Mouse (Mus musculus): ENCODE results near the gene Stxbp3. TPM values are rescaled to one million over a fixed set of nuclear protein-coding genes. Genes with fewer than 3 reads are reported as not detected.

Gene Stxbp3
- polyA plus RNA-seq, 1 experiment from 2014 or later: 44.0 TPM

GRCm38 (mm10) chr3:108759566-108760420 is 80.5 kb downstream of the Stxbp3 start:
- Histone ChIP-seq H3K4me2 (replicated peaks) (no peak overlapping the region), H3K9me3 (replicated peaks) (no peaks in the 10 kb centered on the region), H3K4me1 (peaks cover 46% of the 10 kb centered on the region), H3K27ac (replicated peaks) (peak overlapping the region; percentile 79), H3K4me3 (replicated peaks) (no peak overlapping the region), H3K9ac (no peak overlapping the region), H3K27me3 (no peaks in the 10 kb centered on the region), H3K36me3 (no peaks in the 10 kb centered on the region)
- 45% methylated on average over 11 of the region's 11 CpGs for WGBS
- peak; percentile 69; the same call in 1 of the 2 replicates for ATAC-seq (ENCODE audit: insufficient number of reproducible peaks, low FRiP score, low TSS enrichment, low read depth)

GRCm38 (mm10) chr3:108757570-108757969 is 82.8 kb downstream of the Stxbp3 start:
- Histone ChIP-seq H3K36me3 (no peaks in the 10 kb centered on the region), H3K9me3 (replicated peaks) (no peaks in the 10 kb centered on the region), H3K27ac (replicated peaks) (no peak overlapping the region), H3K4me3 (replicated peaks) (no peak overlapping the region), H3K4me1 (peaks cover 27% of the 10 kb centered on the region), H3K9ac (no peak overlapping the region), H3K27me3 (no peaks in the 10 kb centered on the region), H3K4me2 (replicated peaks) (no peak overlapping the region)
- no peak for ATAC-seq (ENCODE audit: insufficient number of reproducible peaks, low FRiP score, low TSS enrichment, low read depth)
- 79% methylated on average over 9 of the region's 9 CpGs for WGBS

GRCm38 (mm10) chr3:108756131-108756530 is 84.2 kb downstream of the Stxbp3 start:
- no peak for ATAC-seq (ENCODE audit: insufficient number of reproducible peaks, low FRiP score, low TSS enrichment, low read depth)
- H3K4me1 ChIP-seq: peaks cover 32% of the 10 kb centered on the region
- H3K27me3 ChIP-seq: no peaks in the 10 kb centered on the region
- H3K27ac ChIP-seq (replicated peaks): no peak overlapping the region
- H3K36me3 ChIP-seq: no peaks in the 10 kb centered on the region
- H3K4me2 ChIP-seq (replicated peaks): no peak overlapping the region
- no peak overlapping the region for H3K9ac ChIP-seq
- 68% methylated on average over 1 of the region's 1 CpGs for WGBS
- no peaks in the 10 kb centered on the region for H3K9me3 ChIP-seq (replicated peaks)
- H3K4me3 ChIP-seq (replicated peaks): no peak overlapping the region

GRCm38 (mm10) chr3:108755542-108755941 is 84.8 kb downstream of the Stxbp3 start:
- 87% methylated on average over 2 of the region's 2 CpGs for WGBS
- Histone ChIP-seq H3K4me2 (replicated peaks) (no peak overlapping the region), H3K4me1 (peaks cover 30% of the 10 kb centered on the region), H3K9me3 (replicated peaks) (no peaks in the 10 kb centered on the region), H3K36me3 (no peaks in the 10 kb centered on the region), H3K27me3 (no peaks in the 10 kb centered on the region), H3K27ac (replicated peaks) (no peak overlapping the region), H3K4me3 (replicated peaks) (no peak overlapping the region), H3K9ac (no peak overlapping the region)
- ATAC-seq (ENCODE audit: insufficient number of reproducible peaks, low FRiP score, low TSS enrichment, low read depth): no peak

- Histone ChIP-seq H3K27ac (replicated peaks) (no peak overlapping the region), H3K9ac (no peak overlapping the region), H3K9me3 (replicated peaks) (no peaks in the 10 kb centered on the region), H3K4me3 (replicated peaks) (no peak overlapping the region), H3K4me2 (replicated peaks) (no peak overlapping the region), H3K27me3 (no peaks in the 10 kb centered on the region), H3K4me1 (peaks cover 20% of the 10 kb centered on the region), H3K36me3 (no peaks in the 10 kb centered on the region)
- no peak for ATAC-seq (ENCODE audit: insufficient number of reproducible peaks, low FRiP score, low TSS enrichment, low read depth)
- 82% methylated on average over 1 of the region's 1 CpGs for WGBS
Measured at GRCm38 (mm10) chr3:108754541-108754940, 85.8 kb downstream of the Stxbp3 start.

GRCm38 (mm10) chr3:108751691-108752090 is 88.6 kb downstream of the Stxbp3 start:
- Histone ChIP-seq H3K9me3 (replicated peaks) (no peaks in the 10 kb centered on the region), H3K36me3 (no peaks in the 10 kb centered on the region), H3K9ac (no peak overlapping the region), H3K4me1 (peaks cover 11% of the 10 kb centered on the region), H3K4me2 (replicated peaks) (peak overlapping the region; percentile 26; the same call in 1 of the 2 replicates), H3K27ac (replicated peaks) (peak overlapping the region; percentile 76), H3K4me3 (replicated peaks) (no peak overlapping the region), H3K27me3 (no peaks in the 10 kb centered on the region)
- no peak for ATAC-seq (ENCODE audit: insufficient number of reproducible peaks, low FRiP score, low TSS enrichment, low read depth)
- 75% methylated on average over 6 of the region's 6 CpGs for WGBS

GRCm38 (mm10) chr3:108751061-108751460 is 89.3 kb downstream of the Stxbp3 start:
- H3K27me3 ChIP-seq: no peaks in the 10 kb centered on the region
- no peaks in the 10 kb centered on the region for H3K36me3 ChIP-seq
- no peak; the same call in 1 of the 2 replicates for ATAC-seq (ENCODE audit: insufficient number of reproducible peaks, low FRiP score, low TSS enrichment, low read depth)
- 31% methylated on average over 6 of the region's 6 CpGs for WGBS
- H3K9ac ChIP-seq: no peak overlapping the region
- peak overlapping the region; percentile 76 for H3K27ac ChIP-seq (replicated peaks)
- H3K4me2 ChIP-seq (replicated peaks): peak overlapping the region; percentile 26
- no peak overlapping the region for H3K4me3 ChIP-seq (replicated peaks)
- no peaks in the 10 kb centered on the region for H3K9me3 ChIP-seq (replicated peaks)
- peaks cover 11% of the 10 kb centered on the region for H3K4me1 ChIP-seq

GRCm38 (mm10) chr3:108744060-108744459 is 96.3 kb downstream of the Stxbp3 start:
- Histone ChIP-seq H3K4me2 (replicated peaks) (no peak overlapping the region), H3K9ac (no peak overlapping the region), H3K9me3 (replicated peaks) (no peaks in the 10 kb centered on the region), H3K4me1 (peaks cover 9% of the 10 kb centered on the region; the same call in 1 of the 2 replicates), H3K36me3 (no peaks in the 10 kb centered on the region), H3K27me3 (no peaks in the 10 kb centered on the region), H3K27ac (replicated peaks) (no peak overlapping the region), H3K4me3 (replicated peaks) (no peak overlapping the region)
- ATAC-seq (ENCODE audit: insufficient number of reproducible peaks, low FRiP score, low TSS enrichment, low read depth): no peak
- 80% methylated on average over 4 of the region's 4 CpGs for WGBS

Other genes starting within 250 kb of the Stxbp3 start
- gene Wdr47, start 249.2 kb downstream of the Stxbp3 start, polyA plus RNA-seq (2015; fragmentation: Nextera tagmentation; extraction: Ambion mirVana): 18.0 and 19.9 TPM in 2 replicates
- gene Clcc1, start 186.6 kb downstream of the Stxbp3 start, polyA plus RNA-seq (2015; fragmentation: Nextera tagmentation; extraction: Ambion mirVana): 86.3 and 87.5 TPM in 2 replicates
- gene Gpsm2, start 118.2 kb downstream of the Stxbp3 start, polyA plus RNA-seq (2015; fragmentation: Nextera tagmentation; extraction: Ambion mirVana): 68.1 and 75.8 TPM in 2 replicates
- gene Aknad1, start 100.9 kb downstream of the Stxbp3 start, polyA plus RNA-seq (2015; fragmentation: Nextera tagmentation; extraction: Ambion mirVana): 1.2 and 1.6 TPM in 2 replicates
- 0.70 and 0.94 TPM in 2 replicates for gene Fndc7, start 49.5 kb upstream of the Stxbp3 start, polyA plus RNA-seq (2015; fragmentation: Nextera tagmentation; extraction: Ambion mirVana)
- gene Prpf38b, start 71.2 kb upstream of the Stxbp3 start, polyA plus RNA-seq (2015; fragmentation: Nextera tagmentation; extraction: Ambion mirVana): 78.5 and 85.1 TPM in 2 replicates
- 0.77 and 0.80 TPM in 2 replicates for gene Henmt1, start 99.3 kb upstream of the Stxbp3 start, polyA plus RNA-seq (2015; fragmentation: Nextera tagmentation; extraction: Ambion mirVana)
- 0.67 and 0.80 TPM in 2 replicates for gene Gm9857, start 99.9 kb upstream of the Stxbp3 start, polyA plus RNA-seq (2015; fragmentation: Nextera tagmentation; extraction: Ambion mirVana)
- 10.7 and 12.9 TPM in 2 replicates for gene Fam102b, start 187.1 kb upstream of the Stxbp3 start, polyA plus RNA-seq (2015; fragmentation: Nextera tagmentation; extraction: Ambion mirVana)
- gene Slc25a54, start 239.9 kb upstream of the Stxbp3 start, polyA plus RNA-seq (2015; fragmentation: Nextera tagmentation; extraction: Ambion mirVana): not detected in 2 replicates